Mouse (Mus musculus): ENCODE data around the gene Dpf3. TPM values are rescaled to one million over a fixed set of nuclear protein-coding genes. Genes with fewer than 3 reads are reported as not detected.

Gene Dpf3
- polyA plus RNA-seq, 1 experiment from 2014 or later = 23.2 TPM

DNA sequence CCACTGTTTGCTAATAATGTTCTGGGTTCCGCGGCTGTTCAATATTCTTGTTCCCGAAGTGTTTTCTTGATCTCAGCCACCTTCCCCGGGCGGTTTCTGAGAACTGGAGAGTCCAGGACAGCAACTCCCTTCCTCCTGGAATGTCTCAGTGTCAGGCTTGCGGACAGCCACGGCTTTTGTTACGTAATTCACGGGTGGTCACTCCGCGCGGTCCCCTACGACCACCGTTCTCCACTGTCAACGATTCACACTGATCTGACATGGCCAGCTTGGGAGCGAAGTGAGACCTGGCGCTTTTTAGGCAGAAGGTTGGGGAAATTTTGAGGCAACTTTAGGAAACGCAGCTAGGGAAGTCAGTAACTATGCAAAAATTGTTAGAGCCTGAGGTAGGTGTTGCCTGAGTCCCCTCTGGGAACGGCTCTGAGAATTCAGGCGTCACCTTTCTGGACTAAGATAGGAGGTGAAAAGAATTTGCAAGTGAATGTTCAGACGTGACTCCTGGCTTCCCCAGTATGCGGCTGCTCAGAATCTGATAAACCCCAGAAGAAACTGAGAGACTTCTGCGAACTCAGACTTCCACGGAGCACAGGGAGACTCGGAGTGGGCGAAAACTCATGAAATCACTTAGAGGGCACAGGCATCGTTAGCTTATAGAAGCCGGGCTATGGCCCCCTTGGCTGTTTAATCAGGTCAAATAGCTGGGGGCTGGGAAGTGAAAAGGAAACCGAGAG, 860 bp upstream of the Dpf3 start:
- H3K4me2 ChIP-seq (ENCODE audit: low read length) = peak overlapping the region; percentile 80
- no peaks in the 10 kb centered on the region for H3K36me3 ChIP-seq (ENCODE audit: control insufficient read depth, insufficient read depth, low read length)
- WGBS = under 1% methylated on average over 29 of the region's 29 CpGs
- peak overlapping the region; percentile 73 for H3K9ac ChIP-seq (ENCODE audit: low read length)
- H3K27me3 ChIP-seq (ENCODE audit: control insufficient read depth, insufficient read depth, low read length) = no peaks in the 10 kb centered on the region
- peak overlapping the region; percentile 85 to 92 for H3K27ac ChIP-seq (replicated peaks in 1 of 2; ENCODE audit: control insufficient read depth in 1 of 2, insufficient read depth in 1 of 2, low read depth in 2 of 2, low read length in 2 of 2)
- no peak for ATAC-seq (ENCODE audit: insufficient number of reproducible peaks, insufficient read depth, low FRiP score, low read depth)
- peaks cover 11 to 27% of the 10 kb centered on the region in 2 experiments for H3K4me1 ChIP-seq (ENCODE audit: control insufficient read depth in 2 of 2, insufficient read depth in 2 of 2, low read length in 2 of 2)
- H3K9me3 ChIP-seq (ENCODE audit: control insufficient read depth, low read length) = peaks cover 5% of the 10 kb centered on the region
- peak overlapping the region; percentile 80 to 98 for H3K4me3 ChIP-seq (ENCODE audit: control insufficient read depth in 1 of 2, insufficient read depth in 1 of 2, low read depth in 1 of 2, low read length in 2 of 2)

DNA sequence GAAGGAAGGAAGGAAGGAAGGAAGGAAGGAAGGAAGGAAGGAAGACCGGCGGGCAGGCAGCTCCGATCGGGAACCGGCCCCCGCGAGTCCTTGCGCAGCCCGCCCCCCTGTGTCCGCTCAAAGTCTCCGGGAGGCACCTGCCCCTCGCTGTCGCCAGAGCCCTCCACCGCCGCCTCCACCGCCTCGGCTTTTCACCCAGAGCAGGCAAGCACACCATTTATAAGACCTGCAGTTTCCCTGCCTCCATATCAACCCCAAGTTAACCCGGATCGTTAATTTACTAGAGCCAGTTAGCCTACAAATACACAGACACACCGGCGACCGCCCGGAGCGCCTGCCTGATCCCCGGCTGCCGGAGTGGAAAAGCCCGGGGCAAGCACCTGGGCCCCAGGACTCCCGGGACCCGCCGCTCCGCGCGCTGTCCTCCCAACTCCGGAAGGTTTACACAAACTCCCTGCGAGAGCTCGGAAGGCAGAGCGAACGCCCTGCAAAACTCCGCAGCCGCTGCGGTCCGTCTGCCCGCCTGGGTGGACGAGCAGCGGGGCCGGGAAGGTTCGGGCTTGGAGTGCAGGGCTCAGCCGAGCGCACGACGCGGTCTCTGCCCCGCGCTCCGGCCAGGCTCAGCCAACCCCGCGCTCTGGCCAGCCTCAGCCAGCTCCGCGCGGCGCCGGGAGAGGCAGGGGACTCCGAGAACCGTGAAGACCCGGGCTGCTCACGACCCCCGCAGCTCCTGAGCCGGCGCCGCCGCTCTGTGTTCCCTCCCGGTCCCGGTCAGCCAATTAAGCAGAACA, 650 bp downstream of the Dpf3 start:
- peak; percentile 37; the same call in 1 of the 2 replicates for ATAC-seq (ENCODE audit: insufficient number of reproducible peaks, insufficient read depth, low FRiP score, low read depth)
- H3K4me3 ChIP-seq (ENCODE audit: control insufficient read depth in 1 of 2, insufficient read depth in 1 of 2, low read depth in 1 of 2, low read length in 2 of 2) = peak overlapping the region; percentile 80 to 98
- peak overlapping the region; percentile 93 for H3K9ac ChIP-seq (ENCODE audit: low read length)
- peaks cover 12 to 34% of the 10 kb centered on the region in 2 experiments for H3K4me1 ChIP-seq (ENCODE audit: control insufficient read depth in 2 of 2, insufficient read depth in 2 of 2, low read length in 2 of 2)
- no peaks in the 10 kb centered on the region for H3K27me3 ChIP-seq (ENCODE audit: control insufficient read depth, insufficient read depth, low read length)
- H3K4me2 ChIP-seq (ENCODE audit: low read length) = peak overlapping the region; percentile 80
- H3K36me3 ChIP-seq (ENCODE audit: control insufficient read depth, insufficient read depth, low read length) = no peaks in the 10 kb centered on the region
- H3K9me3 ChIP-seq (ENCODE audit: control insufficient read depth, low read length) = peaks cover 5% of the 10 kb centered on the region
- WGBS = under 1% methylated on average over 69 of the region's 73 CpGs
- H3K27ac ChIP-seq (replicated peaks in 1 of 2; ENCODE audit: control insufficient read depth in 1 of 2, insufficient read depth in 1 of 2, low read depth in 2 of 2, low read length in 2 of 2) = peak overlapping the region; percentile 88 to 89

- Histone ChIP-seq H3K4me2 (ENCODE audit: low read length) (peak overlapping the region; percentile 80), H3K9me3 (ENCODE audit: control insufficient read depth, low read length) (no peaks in the 10 kb centered on the region), H3K36me3 (ENCODE audit: control insufficient read depth, insufficient read depth, low read length) (no peaks in the 10 kb centered on the region), H3K4me1 (ENCODE audit: control insufficient read depth in 2 of 2, insufficient read depth in 2 of 2, low read length in 2 of 2) (peaks cover 14 to 39% of the 10 kb centered on the region in 2 experiments), H3K27me3 (ENCODE audit: control insufficient read depth, insufficient read depth, low read length) (no peaks in the 10 kb centered on the region), H3K4me3 (ENCODE audit: control insufficient read depth in 1 of 2, insufficient read depth in 1 of 2, low read depth in 1 of 2, low read length in 2 of 2) (peak overlapping the region; percentile 80 to 98), H3K27ac (replicated peaks in 1 of 2; ENCODE audit: control insufficient read depth in 1 of 2, insufficient read depth in 1 of 2, low read depth in 2 of 2, low read length in 2 of 2) (peak overlapping the region; percentile 88 to 89), H3K9ac (ENCODE audit: low read length) (peak overlapping the region; percentile 93)
- no peak for ATAC-seq (ENCODE audit: insufficient number of reproducible peaks, insufficient read depth, low FRiP score, low read depth)
- WGBS = under 1% methylated on average over 53 of the region's 53 CpGs
Observed at GRCm38 (mm10) chr12:83485911-83486670, 1.4 kb downstream of the Dpf3 start.

GRCm38 (mm10) chr12:83484855-83485745, 2.4 kb downstream of the Dpf3 start:
- Histone ChIP-seq H3K9ac (ENCODE audit: low read length) (peak overlapping the region; percentile 93), H3K4me3 (ENCODE audit: control insufficient read depth in 1 of 2, insufficient read depth in 1 of 2, low read depth in 1 of 2, low read length in 2 of 2) (peak overlapping the region; percentile 80 to 98), H3K36me3 (ENCODE audit: control insufficient read depth, insufficient read depth, low read length) (no peaks in the 10 kb centered on the region), H3K4me2 (ENCODE audit: low read length) (peak overlapping the region; percentile 80), H3K9me3 (ENCODE audit: control insufficient read depth, low read length) (peaks cover 3% of the 10 kb centered on the region; the same call in 1 of the 2 replicates), H3K27me3 (ENCODE audit: control insufficient read depth, insufficient read depth, low read length) (no peaks in the 10 kb centered on the region), H3K27ac (replicated peaks in 1 of 2; ENCODE audit: control insufficient read depth in 1 of 2, insufficient read depth in 1 of 2, low read depth in 2 of 2, low read length in 2 of 2) (peak overlapping the region; percentile 88 to 89), H3K4me1 (ENCODE audit: control insufficient read depth in 2 of 2, insufficient read depth in 2 of 2, low read length in 2 of 2) (peaks cover 14 to 39% of the 10 kb centered on the region in 2 experiments)
- 3% methylated on average over 24 of the region's 24 CpGs for WGBS
- no peak for ATAC-seq (ENCODE audit: insufficient number of reproducible peaks, insufficient read depth, low FRiP score, low read depth)

DNA sequence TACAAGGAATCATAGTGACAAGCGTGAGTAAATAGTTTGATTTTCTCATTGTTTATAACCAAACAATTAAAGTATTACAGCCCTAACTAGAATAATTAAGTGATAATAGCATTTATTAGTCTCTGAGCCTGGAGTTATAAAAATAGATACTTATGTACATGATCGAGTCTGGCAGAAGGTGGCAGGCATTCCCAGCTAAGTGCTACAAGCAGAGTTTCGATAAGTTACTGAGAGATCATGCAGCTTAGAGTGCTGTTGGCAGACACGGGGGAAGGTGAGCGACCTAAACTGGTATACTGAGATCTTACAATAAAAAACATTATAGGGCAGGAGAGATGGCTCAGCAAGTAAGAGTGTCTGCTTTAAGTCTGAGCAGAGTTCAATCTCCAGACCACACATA, 3.9 kb downstream of the Dpf3 start:
- no peak overlapping the region for H3K9ac ChIP-seq (ENCODE audit: low read length)
- peak overlapping the region; percentile 80 for H3K4me2 ChIP-seq (ENCODE audit: low read length)
- no peaks in the 10 kb centered on the region for H3K36me3 ChIP-seq (ENCODE audit: control insufficient read depth, insufficient read depth, low read length)
- H3K4me3 ChIP-seq (ENCODE audit: control insufficient read depth in 1 of 2, insufficient read depth in 1 of 2, low read depth in 1 of 2, low read length in 2 of 2) = no peak overlapping the region
- H3K27ac ChIP-seq (replicated peaks in 1 of 2; ENCODE audit: control insufficient read depth in 1 of 2, insufficient read depth in 1 of 2, low read depth in 2 of 2, low read length in 2 of 2) = peak overlapping the region; percentile 81 to 88
- H3K9me3 ChIP-seq (ENCODE audit: control insufficient read depth, low read length) = peaks cover 3% of the 10 kb centered on the region; the same call in 1 of the 2 replicates
- H3K4me1 ChIP-seq (ENCODE audit: control insufficient read depth in 2 of 2, insufficient read depth in 2 of 2, low read length in 2 of 2) = peaks cover 14 to 36% of the 10 kb centered on the region in 2 experiments
- WGBS = 22% methylated on average over 5 of the region's 5 CpGs
- no peaks in the 10 kb centered on the region for H3K27me3 ChIP-seq (ENCODE audit: control insufficient read depth, insufficient read depth, low read length)
- ATAC-seq (ENCODE audit: insufficient number of reproducible peaks, insufficient read depth, low FRiP score, low read depth) = no peak

DNA sequence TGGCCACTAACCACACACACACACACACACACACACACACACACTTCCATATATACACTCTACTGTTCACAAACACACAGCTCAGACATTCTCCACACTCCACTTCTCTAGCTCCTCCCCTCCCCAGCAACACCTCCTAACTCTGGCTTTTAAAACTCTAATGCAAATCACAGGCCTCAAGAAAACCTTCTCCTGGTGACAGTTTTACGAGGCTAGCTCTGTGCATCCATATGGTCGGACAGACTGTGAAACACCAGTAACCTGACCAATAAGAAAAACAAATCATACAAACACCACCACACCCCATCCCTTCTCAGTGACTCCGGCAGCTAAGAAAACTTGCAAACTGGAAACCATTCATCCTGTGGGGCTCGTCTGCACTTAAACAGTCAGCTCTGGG, 6.1 kb downstream of the Dpf3 start:
- no peaks in the 10 kb centered on the region for H3K27me3 ChIP-seq (ENCODE audit: control insufficient read depth, insufficient read depth, low read length)
- H3K36me3 ChIP-seq (ENCODE audit: control insufficient read depth, insufficient read depth, low read length) = no peaks in the 10 kb centered on the region
- no peak overlapping the region for H3K4me3 ChIP-seq (ENCODE audit: control insufficient read depth in 1 of 2, insufficient read depth in 1 of 2, low read depth in 1 of 2, low read length in 2 of 2)
- 52% methylated on average over 4 of the region's 4 CpGs for WGBS
- H3K9me3 ChIP-seq (ENCODE audit: control insufficient read depth, low read length) = peaks cover 3% of the 10 kb centered on the region; the same call in 1 of the 2 replicates
- no peak overlapping the region for H3K4me2 ChIP-seq (ENCODE audit: low read length)
- H3K9ac ChIP-seq (ENCODE audit: low read length) = no peak overlapping the region
- H3K27ac ChIP-seq (replicated peaks in 1 of 2; ENCODE audit: control insufficient read depth in 1 of 2, insufficient read depth in 1 of 2, low read depth in 2 of 2, low read length in 2 of 2) = peak overlapping the region; percentile 62 to 63
- H3K4me1 ChIP-seq (ENCODE audit: control insufficient read depth in 2 of 2, insufficient read depth in 2 of 2, low read length in 2 of 2) = peaks cover 14 to 35% of the 10 kb centered on the region in 2 experiments
- no peak for ATAC-seq (ENCODE audit: insufficient number of reproducible peaks, insufficient read depth, low FRiP score, low read depth)
